Mouse (Mus musculus) bone marrow macrophage, adult 2 months (primary cell): Measurements from ENCODE around the gene Klrg2.

ENCODE experiments used
- CTCF ChIP-seq: IDR thresholded peaks from 2 replicates; pipeline ENCODE4 v1.5.1; 2012; ENCODE audit warnings: low read depth, mild to moderate bottlenecking, low read length, moderate library complexity
- POLR2A ChIP-seq: IDR thresholded peaks from 2 replicates; pipeline ENCODE4 v1.6.1; 2012; ENCODE audit warnings: mild to moderate bottlenecking, low read depth, low read length, borderline replicate concordance

- TF ChIP-seq POLR2A, result no peak
- TF ChIP-seq CTCF, result no peak
These were observed 39.7 kb upstream of the Klrg2 start for GRCm38 (mm10) chr6:38676723-38677122.
